Mouse (Mus musculus) erythroblast, adult 5-6 weeks (primary cell): ENCODE measurements around the gene Rps17. TPM values are rescaled to one million over a fixed set of nuclear protein-coding genes. Genes with fewer than 3 reads are reported as not detected.

Source experiments
- ATAC-seq: replicated peaks from 2 replicates; pipeline ENCODE4 v1.8.0; 2016; ENCODE audit warnings: moderate number of reproducible peaks, mild to moderate bottlenecking, moderate TSS enrichment, inconsistent platforms; ENCODE audit not compliant: poor library complexity, low FRiP score, severe bottlenecking
- total RNA-seq, 2 experiments: library from RNA; stranded (forward) in 1 of 2; stranded (reverse) in 1 of 2; fragments of 150-400 nt in 1 of 2; fragments of 200-764, 138-1000 nt in 1 of 2; gene quantifications; 2 replicates each; pipeline versions ENCODE4 v1.2.3 to v1.2.4; 2015 to 2017; ENCODE audit warnings: low replicate concordance in 2 of 2

Rps17 gene
- total RNA-seq, 2 experiments from 2014 or later = 542 to 843 TPM

GRCm38 (mm10) chr7:81336432-81336786, 8.6 kb downstream of the Rps17 start:
- no peak for ATAC-seq

GRCm38 (mm10) chr7:81335705-81336431, 9.2 kb downstream of the Rps17 start:
- no peak for ATAC-seq

GRCm38 (mm10) chr7:81331851-81332250, 13.2 kb downstream of the Rps17 start:
- no peak for ATAC-seq

- ATAC-seq = no peak
Measured at GRCm38 (mm10) chr7:81330767-81331166, 14.3 kb downstream of the Rps17 start.

GRCm38 (mm10) chr7:81327661-81328060, 17.4 kb downstream of the Rps17 start:
- ATAC-seq = no peak

DNA sequence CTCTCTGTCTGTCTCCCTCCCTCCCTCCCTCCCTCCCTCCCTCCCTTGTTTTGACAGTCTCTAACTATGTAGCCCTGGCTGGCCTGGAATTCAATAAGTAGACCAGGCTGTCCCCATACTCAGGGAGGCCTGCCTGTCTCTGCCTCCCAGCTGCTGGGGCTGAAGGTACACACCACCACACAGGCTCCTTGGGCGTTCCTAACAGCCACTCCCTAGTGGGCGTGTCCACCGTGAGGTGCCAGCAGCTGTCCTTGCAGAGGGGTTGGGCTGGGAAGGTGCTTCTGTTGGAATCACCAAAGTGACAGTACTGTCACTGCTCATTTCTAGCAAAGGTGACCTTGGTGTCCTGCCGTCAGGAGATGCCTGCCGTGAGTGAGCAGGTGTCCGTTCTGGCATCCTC, 18.2 kb downstream of the Rps17 start:
- ATAC-seq = peak; percentile 72; the same call in 1 of the 2 replicates

DNA sequence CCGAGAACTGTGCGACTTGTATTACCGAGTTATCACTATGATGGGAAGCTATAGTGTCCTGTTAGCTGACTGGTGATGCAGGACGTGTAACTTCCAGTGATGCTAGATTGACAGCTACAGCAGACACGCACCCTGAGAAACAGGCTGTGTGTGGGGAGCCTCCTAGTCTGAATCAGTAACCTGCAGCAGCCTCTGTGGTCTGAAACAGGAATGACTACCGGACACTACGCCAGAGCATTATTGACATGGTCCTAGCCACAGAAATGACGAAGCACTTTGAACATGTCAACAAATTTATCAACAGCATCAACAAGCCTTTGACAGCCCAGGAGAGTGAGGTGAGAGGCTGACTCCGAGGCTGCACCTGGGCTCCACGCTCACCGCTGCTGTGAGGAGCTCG, 19.0 kb downstream of the Rps17 start:
- no peak for ATAC-seq

GRCm38 (mm10) chr7:81321776-81322175, 23.3 kb downstream of the Rps17 start:
- ATAC-seq = no peak

- ATAC-seq = no peak
Measured at GRCm38 (mm10) chr7:81319749-81320148, 25.3 kb downstream of the Rps17 start.

DNA sequence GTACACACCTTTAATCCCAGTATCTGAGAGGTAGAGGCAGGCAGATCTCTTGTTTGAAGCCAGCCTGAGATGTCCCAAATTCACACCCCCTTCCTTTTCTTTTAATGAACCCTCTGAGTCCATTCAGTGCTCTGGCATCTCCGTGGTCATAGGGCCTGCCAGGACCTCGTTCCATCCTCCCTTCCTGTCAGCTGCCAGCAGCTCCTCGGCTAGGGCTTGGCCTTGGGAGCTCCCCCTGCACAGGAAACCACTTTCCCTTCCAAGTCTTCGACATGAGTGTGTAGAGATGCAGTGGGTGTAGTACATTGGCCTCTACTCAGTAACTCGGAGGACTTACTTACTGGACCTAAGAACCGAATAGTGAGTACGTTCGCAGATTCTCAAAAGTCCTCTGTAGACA, 29.5 kb downstream of the Rps17 start:
- no peak for ATAC-seq

DNA sequence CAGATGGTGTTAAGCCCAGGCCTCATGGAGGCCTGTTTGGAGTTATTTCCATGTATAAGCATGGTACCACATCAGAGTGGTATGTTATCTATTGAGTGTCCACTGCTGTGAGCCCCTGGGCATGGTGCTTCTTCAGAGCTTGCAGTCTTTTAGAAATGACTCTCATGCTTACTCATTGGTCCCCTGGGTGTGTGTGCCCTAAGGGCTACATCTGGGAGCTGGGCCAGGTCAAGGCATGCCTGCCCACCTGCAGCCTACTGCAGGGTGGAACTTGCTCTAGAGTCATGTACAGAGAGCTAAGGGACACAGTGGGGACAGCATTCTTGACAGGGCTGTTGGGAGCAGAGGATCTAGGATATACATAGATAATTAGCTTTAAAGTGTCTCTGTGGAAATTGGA, 33.5 kb downstream of the Rps17 start:
- ATAC-seq = no peak

DNA sequence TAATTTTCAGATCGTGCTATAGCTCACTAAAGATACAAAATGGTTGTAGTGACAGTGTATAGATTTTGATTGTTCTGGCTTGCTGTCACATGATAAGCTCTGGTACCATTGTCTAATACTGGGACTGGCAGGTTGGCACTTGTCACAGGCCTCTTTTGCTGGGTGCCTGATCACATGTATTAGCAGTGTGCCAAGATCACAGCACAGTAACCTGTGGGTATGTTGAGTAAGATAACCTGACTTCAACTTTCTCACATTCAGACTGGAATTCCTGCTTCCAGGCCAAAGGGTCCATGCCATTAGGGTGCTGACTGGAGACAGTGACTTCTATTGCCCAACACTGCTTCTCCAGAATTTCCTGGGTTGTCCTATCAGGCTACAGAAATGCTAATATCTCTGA, 33.9 kb downstream of the Rps17 start:
- no peak for ATAC-seq

- ATAC-seq = no peak
Measured at GRCm38 (mm10) chr7:81309247-81309646, 35.8 kb downstream of the Rps17 start.

GRCm38 (mm10) chr7:81307735-81308134, 37.3 kb downstream of the Rps17 start:
- no peak for ATAC-seq

GRCm38 (mm10) chr7:81304675-81305074, 40.4 kb downstream of the Rps17 start:
- ATAC-seq = no peak

- no peak for ATAC-seq
Measured at GRCm38 (mm10) chr7:81304100-81304499, 41.0 kb downstream of the Rps17 start.

DNA sequence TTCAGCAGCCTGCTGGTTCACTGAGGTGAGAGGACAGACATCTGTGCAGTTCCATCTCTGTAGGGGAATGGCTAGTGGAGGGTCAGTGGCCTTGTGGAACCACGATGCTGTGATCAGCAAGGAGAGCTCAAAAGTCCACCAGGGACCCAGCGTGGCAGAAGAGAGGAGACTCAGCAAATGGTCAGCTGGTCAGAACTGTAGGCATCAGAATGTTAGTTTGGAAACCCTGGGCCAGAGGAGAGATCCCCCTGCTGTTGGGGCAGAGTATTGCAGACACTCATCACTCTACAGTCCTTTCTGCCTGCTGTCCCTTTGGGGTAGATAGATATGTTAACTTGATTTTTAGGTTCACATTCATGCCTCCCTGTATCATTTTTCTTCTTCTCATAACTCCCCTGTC, 41.4 kb downstream of the Rps17 start:
- peak; percentile 70; the same call in 1 of the 2 replicates for ATAC-seq

DNA sequence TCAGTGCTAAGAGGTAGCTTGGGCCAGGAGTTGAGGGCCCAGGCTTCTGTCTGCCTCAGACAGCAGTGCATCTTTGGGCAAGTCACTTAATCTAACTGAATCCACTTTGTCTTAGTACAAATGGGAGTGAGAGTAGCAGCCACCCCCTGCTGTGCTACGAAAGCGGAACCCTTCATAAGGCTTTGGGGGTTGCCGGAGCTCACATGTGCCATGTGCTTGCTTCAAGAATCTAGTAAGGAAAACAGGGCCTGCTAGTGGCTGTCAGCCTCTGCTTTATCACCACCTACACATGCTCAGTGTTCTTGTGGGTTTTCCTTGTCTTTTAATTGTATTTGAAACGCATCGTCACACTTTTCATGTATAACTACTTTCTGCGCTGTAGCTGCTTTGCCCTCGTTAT, 43.7 kb downstream of the Rps17 start:
- ATAC-seq = no peak

GRCm38 (mm10) chr7:81298206-81298605, 46.8 kb downstream of the Rps17 start:
- no peak for ATAC-seq

DNA sequence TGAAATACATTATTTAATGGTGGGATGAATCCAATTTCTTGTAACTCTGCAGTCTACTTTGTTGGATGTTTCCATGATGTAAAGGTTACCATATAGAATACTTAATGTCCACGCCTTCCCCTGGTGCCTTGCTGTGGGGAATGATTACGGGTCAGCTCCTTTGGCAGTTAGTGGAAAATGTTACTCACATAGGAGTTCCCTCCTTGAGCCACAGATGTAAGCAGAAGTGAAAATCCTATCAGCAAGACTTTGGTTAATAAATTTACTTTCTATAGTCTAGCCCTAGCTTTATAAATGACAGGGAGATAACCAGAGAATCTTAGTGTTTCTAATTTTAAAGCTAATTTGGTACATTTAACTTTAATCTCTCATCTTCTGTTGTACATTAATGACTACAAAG, 49.9 kb downstream of the Rps17 start:
- ATAC-seq = no peak
